Mouse (Mus musculus): Measurements from ENCODE around the gene Slc24a3.

- no peak for TF ChIP-seq CTCF (IDR thresholded peaks at IDR 0.05; ENCODE audit: insufficient read depth, low read length)
- TF ChIP-seq POLR2A (IDR thresholded peaks at IDR 0.05; ENCODE audit: borderline replicate concordance, extremely low read depth, low read depth, low read length) = no peak; the same call in 1 of the 2 replicates
These were observed 507.7 kb downstream of the Slc24a3 start, which contains the start of gene Rin2 for GRCm38 (mm10) chr2:145675142-145675755.
